Mouse (Mus musculus) midbrain, embryonic 14.5 days (tissue): ENCODE data around the gene 1700017D01Rik. TPM values are rescaled to one million over a fixed set of nuclear protein-coding genes. Genes with fewer than 3 reads are reported as not detected.
A peak's percentile ranks its signal among the peaks of the same experiment; 100 is the strongest.
"Not testable (repeated sequence)": the region's sequence is repeated elsewhere in the genome, so short reads cannot be mapped to it uniquely, and the experiment has no call there.

Source experiments
- ATAC-seq: fragments of 200-750 bp; cut with Nextera tagmentation; 2 replicates; pipeline ENCODE4 v1.8.0; 2017; ENCODE audit warnings: moderate number of reproducible peaks, moderate library complexity; ENCODE audit not compliant: low FRiP score, low TSS enrichment
- DNase-seq: peaks from one replicate; pipeline ENCODE4 v3.0.0-alpha.2; 2015
- H3K27ac ChIP-seq: fragments of 300-500 bp; sonication (generic); replicated peaks from 2 replicates; pipeline ENCODE4 v1.5.1; 2014; ENCODE audit warnings: mild to moderate bottlenecking, low read depth, low read length, moderate library complexity
- H3K27me3 ChIP-seq: fragments of 300-500 bp; sonication (generic); 2 replicates; pipeline ENCODE4 v1.6.1; 2014; ENCODE audit warnings: low read length, control low read depth, mixed read lengths; ENCODE audit not compliant: control insufficient read depth, insufficient read depth
- H3K36me3 ChIP-seq: fragments of 300-500 bp; sonication (generic); 2 replicates; pipeline ENCODE4 v1.6.1; 2014; ENCODE audit warnings: low read length, control low read depth; ENCODE audit not compliant: control insufficient read depth, insufficient read depth
- H3K4me1 ChIP-seq: fragments of 300-500 bp; sonication (generic); 2 replicates; pipeline ENCODE4 v1.6.1; 2014; ENCODE audit warnings: mild to moderate bottlenecking, antibody characterized with exemption, low read length, control low read depth; ENCODE audit not compliant: control insufficient read depth, insufficient read depth
- H3K4me2 ChIP-seq: fragments of 300-500 bp; sonication (generic); 2 replicates; pipeline ENCODE4 v1.6.1; 2014; ENCODE audit warnings: mild to moderate bottlenecking, low read length, moderate library complexity
- H3K4me3 ChIP-seq: fragments of 300-500 bp; sonication (generic); replicated peaks from 2 replicates; pipeline ENCODE4 v1.5.1; 2014; ENCODE audit warnings: low read depth, low read length
- H3K9ac ChIP-seq: fragments of 300-500 bp; sonication (generic); replicated peaks from 2 replicates; pipeline ENCODE4 v1.6.1; 2014; ENCODE audit warnings: mild to moderate bottlenecking, low read length, moderate library complexity
- H3K9me3 ChIP-seq: fragments of 300-500 bp; sonication (generic); 2 replicates; pipeline ENCODE4 v1.6.1; 2016; ENCODE audit warnings: low read length, control low read depth, mixed read lengths; ENCODE audit not compliant: control insufficient read depth
- WGBS: fragments of 180-500 bp; shearing (Covaris S2); extraction: QIAGEN DNeasy Blood & Tissue Kit; methylation state at CpG from one replicate; pipeline ENCODE4 v1.1.7; 2014; 5-methylcytosine and 5-hydroxymethylcytosine counted together
- polyA plus RNA-seq: library from polyadenylated mRNA; unstranded; fragments of >200 nt; fragmentation: Nextera tagmentation; extraction: Ambion mirVana; gene quantifications from 2 replicates; pipeline ENCODE4 v1.2.1, GENCODE M21; 2014

1700017D01Rik gene
- not detected in 2 replicates for polyA plus RNA-seq

DNA sequence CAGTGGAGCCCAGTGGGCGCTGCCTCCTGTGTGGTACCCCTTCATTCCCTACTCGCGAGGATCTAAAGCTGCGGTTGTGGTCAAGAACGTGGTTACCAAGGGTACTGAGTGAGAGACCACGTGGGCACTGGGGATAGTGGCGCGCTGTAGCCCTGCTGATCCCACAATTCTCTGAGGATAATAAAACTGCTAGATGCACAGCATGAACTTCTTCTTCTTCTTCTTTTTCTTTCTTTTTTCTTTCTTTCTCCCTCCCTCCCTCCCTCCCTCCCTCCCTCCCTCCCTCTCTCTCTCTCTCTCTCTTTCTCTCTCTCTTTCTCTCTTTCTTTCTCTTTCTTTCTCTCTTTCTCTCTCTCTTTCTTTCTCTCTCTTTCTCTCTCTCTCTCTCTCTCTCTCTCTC lies at the start of gene 1700017D01Rik:
Gene 1700017D01Rik (minus strand): TSS at position 101 of the 400 bp plus-strand sequence.
- ATAC-seq, H3K4me1 ChIP-seq, H3K36me3 ChIP-seq, H3K9ac ChIP-seq, H3K27me3 ChIP-seq, H3K27ac ChIP-seq, H3K4me2 ChIP-seq, DNase-seq, H3K4me3 ChIP-seq, H3K9me3 ChIP-seq: not testable (repeated sequence)
- 86% methylated on average over 8 of the region's 8 CpGs for WGBS

DNA sequence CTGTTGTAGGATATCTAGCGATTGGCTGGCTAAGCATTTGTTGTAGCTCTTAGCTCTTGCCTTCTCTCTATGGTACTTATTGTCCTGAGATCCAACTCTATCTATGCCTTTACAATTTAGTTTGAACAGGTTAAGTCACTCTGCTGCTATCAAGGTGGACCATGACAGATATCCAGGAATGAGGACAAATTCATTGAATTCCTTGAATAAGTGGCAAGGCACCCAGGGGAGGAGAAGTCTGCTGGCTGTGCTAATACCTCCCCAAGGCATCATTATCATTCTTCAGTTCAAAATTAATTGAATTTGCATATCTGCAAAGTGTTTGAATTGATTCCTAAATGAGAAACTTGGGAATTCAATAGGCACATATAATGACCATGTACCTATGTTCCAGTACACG lies 46.8 kb upstream of the 1700017D01Rik start:
- peak; percentile 40 for DNase-seq

DNA sequence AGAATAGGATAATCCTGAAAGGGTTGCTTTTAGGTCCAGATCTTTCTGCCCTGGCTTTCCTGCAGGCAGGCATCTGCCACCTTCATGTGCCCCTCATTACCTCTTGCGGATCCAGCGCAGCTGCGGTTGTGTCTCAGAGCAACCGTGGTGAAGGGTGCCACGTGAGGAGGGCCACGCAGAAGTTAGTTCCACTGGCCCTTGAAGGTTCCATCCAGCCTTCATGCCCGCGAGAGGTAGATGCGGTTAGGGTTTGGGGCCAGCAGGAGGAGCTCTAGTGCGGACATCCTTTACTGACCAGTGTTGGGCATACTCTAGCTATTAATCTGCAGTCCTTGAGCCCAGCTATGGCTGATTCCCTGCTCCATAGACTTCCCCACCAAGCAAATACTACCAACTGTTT lies 34.5 kb upstream of the 1700017D01Rik start, which contains the start of gene 1700025F22Rik:
Gene 1700025F22Rik (minus strand): TSS at position 149 of the 400 bp plus-strand sequence.
- DNase-seq: no peak

More for the DNA sequence above, 46.8 kb upstream of the 1700017D01Rik start:
- ATAC-seq: no peak
- Histone ChIP-seq H3K9ac (no peak overlapping the region), H3K36me3 (no peaks in the 10 kb centered on the region), H3K4me1 (no peaks in the 10 kb centered on the region), H3K27me3 (no peaks in the 10 kb centered on the region), H3K4me2 (no peak overlapping the region), H3K9me3 (no peaks in the 10 kb centered on the region), H3K4me3 (no peak overlapping the region), H3K27ac (no peak overlapping the region)
- WGBS: 61% methylated on average over 2 of the region's 2 CpGs

DNA sequence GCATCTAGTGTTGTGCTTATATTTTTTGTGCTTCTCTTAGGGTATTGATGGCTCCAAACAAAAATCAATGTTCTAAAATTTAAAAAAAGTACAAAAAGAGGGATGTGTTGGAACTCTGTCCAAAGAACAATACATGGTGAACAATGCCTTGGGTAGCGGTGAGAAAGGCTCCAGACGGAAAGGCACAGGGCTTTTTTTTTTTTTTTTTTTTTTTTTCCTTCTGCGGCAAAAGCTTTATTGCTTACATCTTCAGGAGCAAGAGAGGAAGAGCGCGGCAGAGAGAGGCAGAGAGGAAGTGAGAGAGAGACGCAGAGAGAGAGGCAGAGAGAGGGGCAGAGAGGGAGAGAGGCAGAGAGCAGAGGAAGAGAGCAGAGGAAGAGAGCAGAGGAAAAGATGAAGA lies 27.2 kb upstream of the 1700017D01Rik start:
- H3K4me1 ChIP-seq, H3K4me3 ChIP-seq, H3K36me3 ChIP-seq, DNase-seq, H3K9me3 ChIP-seq, ATAC-seq, H3K27me3 ChIP-seq, H3K9ac ChIP-seq, H3K4me2 ChIP-seq, H3K27ac ChIP-seq: not testable (repeated sequence)
- 85% methylated on average over 5 of the region's 6 CpGs for WGBS

More for the DNA sequence above, 34.5 kb upstream of the 1700017D01Rik start, which contains the start of gene 1700025F22Rik:
- H3K4me2 ChIP-seq: no peak within 1 kb of the TSS
- no peaks in the 10 kb centered on the region for H3K36me3 ChIP-seq
- H3K4me1 ChIP-seq: no peaks in the 10 kb centered on the region
- no peaks in the 10 kb centered on the region for H3K27me3 ChIP-seq
- WGBS: 42% methylated on average over 10 of the region's 10 CpGs
- no peaks in the 10 kb centered on the region for H3K9me3 ChIP-seq
- H3K27ac ChIP-seq: no peak within 1 kb of the TSS
- no peak within 1 kb of the TSS for H3K9ac ChIP-seq
- no peak for ATAC-seq
- no peak within 1 kb of the TSS for H3K4me3 ChIP-seq

DNA sequence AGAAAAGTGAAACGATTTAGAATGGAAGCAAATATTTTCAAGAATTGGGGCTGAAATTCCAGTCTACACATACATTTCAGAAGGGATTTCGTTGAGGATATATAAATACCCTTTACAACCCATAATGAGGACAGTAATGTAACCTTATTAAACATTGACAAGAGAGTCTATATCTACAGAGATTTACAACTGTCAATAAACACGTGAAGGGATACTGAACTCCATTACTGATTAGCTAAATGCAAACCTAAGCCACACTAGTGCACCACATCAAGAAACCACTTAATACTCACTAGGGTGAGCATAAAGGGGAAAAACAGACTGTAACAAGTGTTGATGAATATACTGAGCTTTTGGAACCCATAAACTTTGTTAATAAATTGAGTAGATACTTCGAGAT lies 4.7 kb upstream of the 1700017D01Rik start:
- Histone ChIP-seq H3K27ac (no peak overlapping the region), H3K4me3 (no peak overlapping the region), H3K36me3 (no peaks in the 10 kb centered on the region), H3K4me2 (no peak overlapping the region), H3K4me1 (no peaks in the 10 kb centered on the region), H3K9me3 (no peaks in the 10 kb centered on the region), H3K27me3 (no peaks in the 10 kb centered on the region), H3K9ac (no peak overlapping the region)
- ATAC-seq (no peak), DNase-seq (no peak)
- WGBS: 75% methylated on average over 4 of the region's 4 CpGs

- Histone ChIP-seq H3K4me3 (no peak overlapping the region), H3K27me3 (no peaks in the 10 kb centered on the region), H3K36me3 (no peaks in the 10 kb centered on the region), H3K9ac (no peak overlapping the region), H3K4me1 (no peaks in the 10 kb centered on the region), H3K4me2 (no peak overlapping the region), H3K27ac (no peak overlapping the region), H3K9me3 (no peaks in the 10 kb centered on the region)
- ATAC-seq (no peak), DNase-seq (no peak)
- WGBS: 88% methylated on average over 2 of the region's 2 CpGs
Observed at GRCm38 (mm10) chr19:11134852-11135251, 4.2 kb upstream of the 1700017D01Rik start.

GRCm38 (mm10) chr19:11129702-11130101 lies 974 bp downstream of the 1700017D01Rik start:
- WGBS: 96% methylated on average over 1 of the region's 1 CpGs
- no peaks in the 10 kb centered on the region for H3K4me1 ChIP-seq
- H3K4me2 ChIP-seq: no peak overlapping the region
- ATAC-seq: no peak
- H3K27ac ChIP-seq: no peak overlapping the region
- no peak overlapping the region for H3K4me3 ChIP-seq
- no peaks in the 10 kb centered on the region for H3K27me3 ChIP-seq
- H3K9ac ChIP-seq: no peak overlapping the region
- H3K9me3 ChIP-seq: peaks cover 8% of the 10 kb centered on the region
- no peak for DNase-seq
- no peaks in the 10 kb centered on the region for H3K36me3 ChIP-seq

- Histone ChIP-seq H3K4me3 (peak overlapping the region; percentile 36), H3K4me2 (peak overlapping the region; percentile 44), H3K9me3 (peaks cover 14% of the 10 kb centered on the region)
- H3K36me3 ChIP-seq, H3K27me3 ChIP-seq, H3K9ac ChIP-seq, H3K4me1 ChIP-seq, H3K27ac ChIP-seq: not testable (repeated sequence)
- DNase-seq: peak; percentile 29
- 5% methylated on average over 14 of the region's 38 CpGs for WGBS
- peak; percentile 98 for ATAC-seq
Observed at GRCm38 (mm10) chr19:11121016-11121420, 9.7 kb downstream of the 1700017D01Rik start.

DNA sequence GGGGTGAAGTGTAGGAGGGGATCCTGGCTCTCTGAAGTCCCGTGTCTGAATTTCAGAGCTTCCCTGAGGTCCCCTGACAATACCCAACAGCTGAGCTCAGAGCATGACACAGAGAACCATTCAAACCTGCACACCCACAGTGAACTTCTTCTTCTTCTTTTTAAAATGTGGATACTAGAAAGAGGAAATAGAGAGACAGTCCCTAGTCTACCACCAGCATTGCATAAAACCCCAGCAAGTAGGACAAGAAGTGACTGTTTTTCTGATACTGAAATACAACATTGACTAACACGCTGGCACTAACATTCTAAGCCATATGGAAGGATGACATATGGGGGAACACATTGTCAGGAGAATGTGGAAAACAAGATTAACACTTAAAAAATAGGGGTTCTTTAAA lies 11.3 kb downstream of the 1700017D01Rik start:
- H3K36me3 ChIP-seq: no peaks in the 10 kb centered on the region
- no peaks in the 10 kb centered on the region for H3K27me3 ChIP-seq
- ATAC-seq (no peak), DNase-seq (no peak)
- H3K4me2 ChIP-seq: no peak overlapping the region
- H3K9me3 ChIP-seq: 0 out of 2 replicates have a peak, but pooled peaks cover 3% of the 10 kb centered on the region
- no peak overlapping the region for H3K27ac ChIP-seq
- H3K4me1 ChIP-seq: no peaks in the 10 kb centered on the region
- H3K9ac ChIP-seq: no peak overlapping the region
- WGBS: 94% methylated on average over 2 of the region's 2 CpGs
- H3K4me3 ChIP-seq: no peak overlapping the region
